Mouse (Mus musculus) heart, embryonic 11.5 days (tissue): Measurements from ENCODE around the gene Sorcs3. TPM values are rescaled to one million over a fixed set of nuclear protein-coding genes. Genes with fewer than 3 reads are reported as not detected.

Experiments
- ATAC-seq: fragments of 200-750 bp; cut with Nextera tagmentation; replicated peaks from 2 replicates; pipeline ENCODE4 v1.8.0; 2017; ENCODE audit warnings: moderate library complexity; ENCODE audit not compliant: insufficient number of reproducible peaks, low FRiP score, low TSS enrichment
- H3K27ac ChIP-seq: fragments of 300-500 bp; sonication (generic); 2 replicates; pipeline ENCODE4 v1.5.1; 2014; ENCODE audit warnings: mild to moderate bottlenecking, low read depth, low read length
- H3K27me3 ChIP-seq: fragments of 300-500 bp; sonication (generic); 2 replicates; pipeline ENCODE4 v1.6.1; 2014; ENCODE audit warnings: mild to moderate bottlenecking, low read length, mixed read lengths; ENCODE audit not compliant: control insufficient read depth, insufficient read depth
- H3K36me3 ChIP-seq: fragments of 300-500 bp; sonication (generic); 2 replicates; pipeline ENCODE4 v1.6.1; 2014; ENCODE audit warnings: mild to moderate bottlenecking, low read length, moderate library complexity, mixed read lengths; ENCODE audit not compliant: control insufficient read depth, insufficient read depth
- H3K4me1 ChIP-seq: fragments of 300-500 bp; sonication (generic); 2 replicates; pipeline ENCODE4 v1.6.1; 2014; ENCODE audit warnings: low read length; ENCODE audit not compliant: control insufficient read depth, insufficient read depth
- H3K4me2 ChIP-seq: fragments of 300-500 bp; sonication (generic); 2 replicates; pipeline ENCODE4 v1.6.1; 2014; ENCODE audit warnings: mild to moderate bottlenecking, moderate library complexity
- H3K4me3 ChIP-seq: fragments of 300-500 bp; sonication (generic); 2 replicates; pipeline ENCODE4 v1.5.1; 2014; ENCODE audit warnings: low read depth, low read length
- H3K9ac ChIP-seq: fragments of 300-500 bp; sonication (generic); 2 replicates; pipeline ENCODE4 v1.6.1; 2014; ENCODE audit warnings: mild to moderate bottlenecking, low read depth, low read length, moderate library complexity
- H3K9me3 ChIP-seq: fragments of 300-500 bp; sonication (generic); replicated peaks from 2 replicates; pipeline ENCODE4 v1.6.1; 2016; ENCODE audit warnings: low read length; ENCODE audit not compliant: control insufficient read depth
- WGBS: fragments of 180-500 bp; shearing (Covaris S2); extraction: QIAGEN DNeasy Blood & Tissue Kit; methylation state at CpG from one replicate; pipeline ENCODE4 v1.1.7; 2014; ENCODE audit not compliant: insufficient replicate concordance; 5-methylcytosine and 5-hydroxymethylcytosine counted together
- polyA plus RNA-seq: library from polyadenylated mRNA; unstranded; fragments of >200 nt; fragmentation: Nextera tagmentation; extraction: Ambion mirVana; gene quantifications from 2 replicates; pipeline ENCODE4 v1.2.1, GENCODE M21; 2014

The Sorcs3 gene
- polyA plus RNA-seq, 1 experiment from 2014 or later, result 0.44 TPM

DNA sequence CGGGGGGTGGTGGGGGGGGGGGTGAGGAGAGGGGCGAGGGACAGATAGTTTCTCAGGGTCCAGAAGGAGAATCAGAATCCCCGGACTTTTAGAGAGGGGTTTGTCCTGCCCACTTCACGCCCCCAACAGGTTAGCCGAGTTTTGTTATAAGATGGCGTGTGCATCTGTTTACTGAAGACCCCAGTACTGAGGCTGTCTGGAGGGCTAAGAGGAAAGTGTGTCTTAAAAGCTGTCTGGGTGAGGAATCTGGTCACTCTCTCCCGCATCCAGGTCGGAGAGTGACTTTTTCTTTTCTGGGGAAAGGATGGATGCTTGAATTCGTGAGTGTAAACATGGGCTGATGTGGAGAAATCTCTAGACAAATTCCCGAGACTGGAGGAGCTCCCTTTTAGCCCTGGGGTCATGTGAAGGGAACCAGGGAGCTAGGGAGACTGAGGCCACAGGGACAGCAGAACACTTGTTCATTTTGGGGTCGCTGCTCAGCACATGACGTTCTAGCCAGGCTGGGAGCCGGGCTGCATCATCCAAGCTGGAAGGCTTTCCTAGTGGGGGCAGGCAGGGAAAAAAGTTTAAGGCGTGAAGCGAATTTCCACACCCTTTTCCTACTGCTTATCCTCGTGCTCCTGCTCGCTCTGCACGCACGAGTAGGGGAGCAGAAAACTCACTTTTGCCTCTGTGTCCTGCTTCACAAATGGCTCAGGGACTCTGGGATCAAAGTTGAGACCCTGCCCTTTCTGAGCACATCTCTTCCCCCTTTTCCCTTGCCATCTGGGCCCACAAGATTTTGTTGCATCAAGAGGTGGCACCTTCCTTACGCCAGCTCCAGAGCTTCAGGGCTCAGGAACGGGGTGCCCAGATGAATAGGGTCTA lies 1.3 kb downstream of the Sorcs3 start:
- Histone ChIP-seq H3K27ac (no peak overlapping the region), H3K9ac (no peak overlapping the region), H3K27me3 (peaks cover 62% of the 10 kb centered on the region), H3K4me2 (peak overlapping the region; percentile 87), H3K4me1 (peaks cover 4% of the 10 kb centered on the region; the same call in 1 of the 2 replicates), H3K36me3 (no peaks in the 10 kb centered on the region), H3K9me3 (peaks cover 2% of the 10 kb centered on the region; the same call in 1 of the 2 replicates), H3K4me3 (peak overlapping the region; percentile 55)
- ATAC-seq, result no peak
- WGBS, result 7% methylated on average over 21 of the region's 21 CpGs

DNA sequence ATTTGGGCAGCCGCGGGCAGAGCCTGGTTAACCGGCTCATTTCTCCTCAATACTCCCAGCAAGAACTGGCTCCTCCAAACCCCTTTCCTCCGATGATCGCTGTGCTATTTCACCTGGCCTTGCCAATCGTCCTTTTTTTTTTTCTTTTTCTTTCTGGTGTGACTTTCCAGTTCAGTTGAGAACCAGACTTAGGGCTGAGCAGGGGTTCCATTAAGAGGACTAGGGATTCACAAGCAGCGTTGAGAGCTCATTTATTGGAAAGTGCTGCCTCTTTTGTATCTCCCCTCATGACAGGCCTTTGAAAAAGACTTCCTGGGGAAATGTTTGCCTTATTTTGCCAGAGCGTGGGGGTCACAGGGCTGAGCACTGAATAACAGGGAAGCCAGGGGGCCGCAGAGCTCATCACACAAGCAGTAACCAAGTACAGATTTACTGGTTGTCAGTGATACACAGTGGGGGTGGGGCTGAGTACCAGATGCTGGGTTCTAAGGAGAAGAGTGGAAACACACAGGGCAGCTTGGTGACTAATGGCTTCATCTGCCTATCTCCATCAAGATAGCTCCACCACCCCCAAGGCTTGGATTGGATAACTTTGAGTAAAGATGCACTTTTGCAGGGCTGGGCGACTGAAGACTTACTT lies 2.0 kb downstream of the Sorcs3 start:
- Histone ChIP-seq H3K36me3 (no peaks in the 10 kb centered on the region), H3K9ac (no peak overlapping the region), H3K4me2 (no peak overlapping the region; the same call in 1 of the 2 replicates), H3K9me3 (peaks cover 6% of the 10 kb centered on the region; the same call in 1 of the 2 replicates), H3K27me3 (peaks cover 62% of the 10 kb centered on the region), H3K4me3 (no peak overlapping the region), H3K27ac (no peak overlapping the region), H3K4me1 (peaks cover 4% of the 10 kb centered on the region; the same call in 1 of the 2 replicates)
- WGBS, result 6% methylated on average over 10 of the region's 10 CpGs
- no peak for ATAC-seq

DNA sequence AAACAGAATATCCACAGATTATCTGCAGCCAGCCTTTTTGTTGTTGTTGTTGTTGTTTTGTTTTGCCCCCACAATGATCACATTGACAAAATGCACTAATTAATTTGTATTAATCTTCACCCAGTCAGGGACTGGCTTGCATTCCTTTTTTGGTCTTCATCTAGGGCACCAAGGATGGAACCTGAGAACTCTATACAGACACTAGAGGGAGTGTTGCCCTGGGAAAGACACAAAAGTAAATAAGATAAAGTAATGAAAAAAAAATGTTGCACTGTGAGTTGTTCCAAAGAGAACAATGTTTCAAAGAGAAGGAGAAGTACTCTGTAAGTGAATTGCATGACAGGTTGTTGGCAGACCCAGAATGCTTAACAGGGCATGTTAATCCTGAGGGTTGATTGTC lies 9.6 kb downstream of the Sorcs3 start:
- H3K4me1 ChIP-seq, result no peaks in the 10 kb centered on the region
- H3K27ac ChIP-seq, result no peak overlapping the region
- no peak overlapping the region for H3K4me3 ChIP-seq
- no peaks in the 10 kb centered on the region for H3K27me3 ChIP-seq
- peaks cover 6% of the 10 kb centered on the region; the same call in 1 of the 2 replicates for H3K9me3 ChIP-seq
- H3K9ac ChIP-seq, result no peak overlapping the region
- H3K36me3 ChIP-seq, result no peaks in the 10 kb centered on the region
- H3K4me2 ChIP-seq, result no peak overlapping the region
- no peak for ATAC-seq

DNA sequence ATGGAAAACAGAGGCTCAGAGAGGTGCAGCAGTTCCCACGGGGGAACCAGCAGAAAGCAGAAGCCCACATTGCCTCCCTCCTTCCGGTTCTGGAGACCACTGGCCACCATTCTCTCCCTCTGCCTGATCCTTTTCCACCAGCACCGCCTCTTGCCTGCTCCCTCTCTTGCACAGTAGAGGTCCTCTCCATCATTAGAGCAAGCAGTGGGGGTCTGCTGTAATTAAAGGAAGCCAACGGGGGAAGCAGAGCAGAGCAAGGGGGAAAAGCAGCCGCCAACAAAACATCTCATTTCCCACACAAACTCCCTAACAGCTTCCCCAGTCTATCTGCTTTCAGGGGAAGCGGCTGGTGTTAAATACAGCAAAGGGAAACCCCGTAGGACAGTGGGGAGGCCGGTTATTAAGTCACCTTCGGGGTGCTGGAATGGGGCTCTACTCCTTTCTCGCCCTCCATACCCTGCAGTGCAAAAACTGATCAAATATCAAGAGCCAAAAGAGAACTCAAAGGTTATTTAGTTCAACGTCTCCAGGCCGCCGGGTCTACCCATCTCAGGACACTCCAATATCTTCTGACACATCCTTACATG lies 32.1 kb downstream of the Sorcs3 start:
- H3K36me3 ChIP-seq, result no peaks in the 10 kb centered on the region
- no peak overlapping the region for H3K4me3 ChIP-seq
- no peaks in the 10 kb centered on the region for H3K4me1 ChIP-seq
- WGBS, result 41% methylated on average over 13 of the region's 13 CpGs
- H3K4me2 ChIP-seq, result no peak overlapping the region
- no peak overlapping the region for H3K9ac ChIP-seq
- no peaks in the 10 kb centered on the region for H3K9me3 ChIP-seq
- no peak overlapping the region for H3K27ac ChIP-seq
- no peak for ATAC-seq
- H3K27me3 ChIP-seq, result no peaks in the 10 kb centered on the region

DNA sequence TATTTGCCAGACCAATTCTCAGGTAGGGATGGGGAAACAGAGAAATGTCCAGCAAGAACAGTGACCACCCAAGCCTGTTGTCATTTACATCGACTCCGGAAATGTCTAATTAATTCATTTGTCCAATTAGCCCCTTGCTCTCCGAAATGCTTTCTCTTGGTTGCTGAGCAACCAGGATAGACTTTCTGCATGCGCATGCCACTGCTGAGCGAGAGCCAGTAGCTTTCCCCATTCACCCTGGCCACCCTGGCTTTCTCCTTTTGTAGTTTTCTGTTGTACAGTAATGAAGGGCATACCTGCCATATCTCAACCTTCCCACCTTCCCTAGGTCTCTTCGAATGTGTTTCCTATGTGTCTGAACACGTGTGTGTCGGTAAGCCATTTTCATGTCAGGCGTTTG lies 32.6 kb downstream of the Sorcs3 start:
- no peak overlapping the region for H3K27ac ChIP-seq
- H3K4me2 ChIP-seq, result no peak overlapping the region
- ATAC-seq, result no peak
- H3K9ac ChIP-seq, result no peak overlapping the region
- H3K27me3 ChIP-seq, result no peaks in the 10 kb centered on the region
- no peaks in the 10 kb centered on the region for H3K4me1 ChIP-seq
- H3K4me3 ChIP-seq, result no peak overlapping the region
- no peaks in the 10 kb centered on the region for H3K9me3 ChIP-seq
- no peaks in the 10 kb centered on the region for H3K36me3 ChIP-seq
- 78% methylated on average over 9 of the region's 9 CpGs for WGBS

DNA sequence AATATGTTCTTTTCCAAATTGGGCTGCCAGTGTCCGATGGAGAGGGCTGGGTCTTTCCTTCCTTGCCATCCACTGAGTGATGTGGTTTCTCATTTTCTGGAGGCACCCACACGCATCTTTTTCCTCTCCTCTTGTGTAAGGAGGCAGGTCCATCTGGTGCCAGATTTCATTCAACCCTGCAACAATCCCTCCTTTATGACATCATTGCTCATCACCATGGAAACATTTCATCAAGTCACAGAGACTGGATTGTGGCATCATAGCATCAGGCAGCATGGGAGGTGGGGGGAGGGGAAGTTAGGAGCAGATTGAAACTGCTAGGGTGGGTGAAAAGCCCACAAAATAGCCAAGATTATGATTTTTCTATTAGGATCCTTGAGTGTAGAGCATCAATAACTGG lies 35.1 kb downstream of the Sorcs3 start:
- 59% methylated on average over 2 of the region's 2 CpGs for WGBS
- Histone ChIP-seq H3K9me3 (no peaks in the 10 kb centered on the region), H3K27me3 (no peaks in the 10 kb centered on the region), H3K9ac (no peak overlapping the region), H3K36me3 (no peaks in the 10 kb centered on the region), H3K4me3 (no peak overlapping the region), H3K27ac (no peak overlapping the region), H3K4me1 (no peaks in the 10 kb centered on the region), H3K4me2 (no peak overlapping the region)
- ATAC-seq, result no peak

DNA sequence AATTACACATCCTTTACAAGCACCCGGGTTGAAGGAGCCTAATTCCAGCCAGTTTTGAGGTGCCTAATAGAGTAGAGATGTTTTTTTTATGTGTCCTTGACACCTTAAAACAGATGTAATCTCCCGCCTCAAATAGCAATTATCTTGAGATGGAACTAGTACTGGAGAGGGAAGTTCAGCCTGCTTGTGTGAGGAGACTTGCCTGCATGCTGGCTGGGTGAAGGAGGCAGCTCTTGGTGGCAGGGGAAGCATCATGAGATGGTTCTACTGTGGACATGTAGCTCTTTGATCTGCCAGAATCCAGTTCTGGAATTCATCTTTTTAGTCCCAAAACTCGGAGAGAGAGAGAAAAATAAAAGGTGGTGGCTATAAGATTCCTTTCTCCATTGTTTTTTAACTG lies 38.2 kb downstream of the Sorcs3 start:
- 69% methylated on average over 3 of the region's 3 CpGs for WGBS
- H3K36me3 ChIP-seq, result no peaks in the 10 kb centered on the region

DNA sequence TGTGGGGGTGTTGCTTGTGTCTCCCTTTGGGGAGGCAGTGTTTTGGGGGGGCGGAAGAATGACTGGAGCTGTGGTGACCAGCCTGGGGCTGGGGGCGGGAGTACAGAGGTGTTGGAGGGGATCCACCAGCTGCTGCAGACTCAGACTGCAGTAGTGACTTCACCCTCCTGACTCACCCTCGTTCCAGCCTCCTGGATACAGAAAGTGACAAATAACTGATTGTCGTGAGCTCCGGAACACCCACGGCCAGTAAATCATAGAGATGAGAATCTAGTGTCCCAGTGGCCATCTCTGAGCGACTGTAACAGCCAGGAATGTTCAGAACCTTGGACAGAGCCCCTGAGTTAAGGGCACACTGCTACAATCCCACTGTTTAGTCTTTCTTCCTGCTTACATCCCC lies 53.4 kb downstream of the Sorcs3 start:
- Histone ChIP-seq H3K36me3 (no peaks in the 10 kb centered on the region), H3K27ac (no peak overlapping the region), H3K27me3 (no peaks in the 10 kb centered on the region), H3K4me3 (no peak overlapping the region), H3K4me1 (no peaks in the 10 kb centered on the region), H3K9me3 (no peaks in the 10 kb centered on the region), H3K9ac (no peak overlapping the region), H3K4me2 (no peak overlapping the region)
- ATAC-seq, result no peak
- WGBS, result 67% methylated on average over 7 of the region's 7 CpGs

More for the DNA sequence above, 38.2 kb downstream of the Sorcs3 start:
- no peaks in the 10 kb centered on the region for H3K9me3 ChIP-seq
- H3K4me1 ChIP-seq, result no peaks in the 10 kb centered on the region
- no peaks in the 10 kb centered on the region for H3K27me3 ChIP-seq
- no peak overlapping the region for H3K4me2 ChIP-seq
- H3K27ac ChIP-seq, result no peak overlapping the region
- H3K9ac ChIP-seq, result no peak overlapping the region
- ATAC-seq, result no peak
- no peak overlapping the region for H3K4me3 ChIP-seq
